Mouse (Mus musculus) adipocyte (in vitro differentiated cells): ENCODE results near the gene Dync2h1.

Experiments used
- DNase-seq: peaks from one replicate; pipeline ENCODE4 v3.0.0-alpha.2; 2016; ENCODE audit warnings: low spot score

Dync2h1 gene

DNA sequence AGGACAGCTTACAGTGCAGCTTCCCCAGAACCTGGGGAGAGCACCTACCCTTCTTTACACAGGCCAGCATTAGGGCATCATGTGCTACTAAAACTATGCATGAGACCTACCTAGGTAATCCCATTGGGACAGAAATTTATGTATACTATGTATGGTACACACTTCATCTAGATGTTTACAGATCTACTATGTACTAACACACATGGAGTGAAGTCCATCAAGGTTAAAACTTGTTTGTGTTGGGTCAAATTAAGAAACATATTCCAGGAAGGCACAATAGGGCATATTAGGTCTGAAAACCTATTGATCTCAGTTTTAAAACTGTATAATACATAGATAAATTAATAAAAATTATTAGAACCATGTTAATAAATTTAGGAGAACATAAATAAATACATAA is 168.6 kb downstream of the Dync2h1 start:
- no peak for DNase-seq

DNA sequence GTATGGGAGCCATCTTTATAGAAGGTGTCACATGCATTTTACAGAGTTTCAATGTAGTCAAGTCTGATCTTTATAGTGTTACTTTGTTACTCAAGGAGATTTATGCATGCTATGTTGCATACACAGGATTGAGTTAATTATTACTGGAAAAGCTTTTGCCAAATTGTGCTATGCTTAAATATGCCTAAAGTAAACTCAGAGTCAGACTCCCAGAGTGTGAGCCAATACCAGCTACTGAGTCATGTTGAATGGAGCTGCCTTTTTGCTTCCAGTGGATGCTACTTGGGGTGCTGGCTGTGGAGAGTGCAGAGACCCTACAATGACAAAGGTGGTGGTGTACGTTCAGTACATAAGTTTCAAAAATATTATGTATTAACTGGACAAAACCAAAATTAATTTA is 169.5 kb downstream of the Dync2h1 start:
- DNase-seq: no peak

- DNase-seq: no peak
These were observed 174.5 kb downstream of the Dync2h1 start for GRCm38 (mm10) chr9:7009785-7010184.

DNA sequence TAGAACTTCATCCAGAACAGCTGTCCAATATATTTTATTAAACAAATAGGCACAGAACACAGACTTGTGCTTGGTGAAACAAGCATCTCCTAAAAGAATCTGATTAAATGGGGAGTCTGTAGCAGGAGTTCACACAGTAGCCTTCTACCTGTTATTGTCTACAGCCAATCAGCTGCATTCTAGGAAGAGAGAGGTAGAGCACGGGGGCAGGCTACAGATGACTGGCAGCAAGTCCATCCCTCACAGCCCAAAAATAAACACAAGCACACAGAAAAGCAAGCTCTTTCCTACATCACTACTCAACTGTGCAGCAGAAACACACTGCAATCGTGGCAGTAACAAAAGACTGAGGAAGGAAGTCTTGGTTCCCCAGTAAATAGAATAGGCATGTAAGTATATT is 189.4 kb downstream of the Dync2h1 start:
- DNase-seq: no peak

DNA sequence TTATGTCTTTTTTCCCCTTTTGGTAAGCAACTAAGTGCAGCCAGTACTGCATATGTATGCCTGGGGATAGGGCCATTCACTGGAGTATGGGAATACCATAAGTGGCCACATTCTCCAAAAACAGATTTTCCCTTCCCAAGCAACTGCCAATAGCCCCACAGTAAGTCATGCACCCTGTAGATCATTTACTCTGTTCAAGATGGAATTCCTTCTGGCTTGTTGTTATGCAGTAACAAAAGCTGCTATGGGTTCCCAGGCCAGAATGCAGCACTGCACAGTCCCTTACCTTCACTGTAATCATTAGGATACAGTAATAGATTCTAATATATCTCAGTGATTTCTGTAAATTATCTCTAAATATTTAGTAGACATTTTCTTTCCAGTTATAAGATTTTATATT is 190.0 kb downstream of the Dync2h1 start:
- DNase-seq: no peak

GRCm38 (mm10) chr9:6988893-6989685 is 195.2 kb downstream of the Dync2h1 start:
- DNase-seq: no peak

DNA sequence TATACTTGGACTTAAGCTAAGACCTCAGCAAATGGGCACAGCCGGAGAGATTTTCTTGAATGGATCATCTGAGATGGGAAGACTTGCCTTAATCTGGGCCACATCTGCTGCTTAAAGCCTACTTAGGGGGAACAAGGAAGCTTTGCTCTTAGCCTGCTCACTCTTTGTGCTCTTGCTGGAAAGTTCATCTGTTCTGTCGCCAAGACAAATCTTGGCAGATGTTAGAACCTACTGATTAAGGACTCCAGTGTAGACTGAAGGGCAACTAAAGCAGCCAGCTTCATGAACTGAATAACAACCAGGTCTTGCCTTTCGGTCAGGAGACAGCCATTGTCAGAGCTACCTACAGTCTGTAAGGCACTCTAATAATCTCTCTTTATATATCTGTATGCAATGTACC is 198.1 kb downstream of the Dync2h1 start:
- peak; percentile 3 for DNase-seq

DNA sequence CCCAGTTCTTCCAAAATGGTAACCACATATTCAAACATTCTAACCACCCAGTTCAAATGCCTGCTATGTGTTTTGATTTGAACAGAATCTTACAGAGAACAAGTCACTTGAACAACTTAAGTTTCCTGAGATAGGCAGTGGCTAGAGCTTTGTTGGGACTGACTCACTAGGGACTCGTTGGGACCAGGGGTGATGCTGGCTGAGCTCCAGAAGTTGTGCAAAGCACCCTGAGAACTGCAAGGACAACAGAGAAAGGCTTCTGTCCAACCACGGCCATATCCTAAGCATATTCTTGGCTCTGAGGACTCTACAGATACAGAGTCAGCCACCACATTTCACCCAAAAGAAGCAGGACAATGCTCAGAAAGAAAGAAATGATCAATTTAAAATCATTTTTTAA is 215.1 kb downstream of the Dync2h1 start:
- peak; percentile 17 for DNase-seq

DNA sequence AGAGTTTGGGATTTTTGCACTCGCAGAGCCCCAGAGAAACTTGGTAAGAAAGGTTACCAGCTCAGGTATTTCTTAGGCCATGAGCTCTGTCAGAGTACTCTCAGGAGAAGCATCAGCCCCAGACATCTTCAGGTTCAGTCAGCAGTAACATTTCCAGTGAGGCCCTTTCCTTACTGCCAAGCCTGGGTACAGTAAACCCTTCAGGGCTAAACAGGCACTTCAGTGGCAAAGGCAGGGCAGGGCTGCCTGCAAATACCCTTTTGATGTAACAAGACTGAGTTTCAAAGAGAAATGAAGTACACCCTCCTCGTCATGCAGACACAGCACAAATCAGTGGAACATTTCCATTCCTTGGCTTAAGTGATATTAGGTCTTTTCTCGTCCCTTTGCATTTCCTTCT is 219.2 kb downstream of the Dync2h1 start:
- no peak for DNase-seq

DNA sequence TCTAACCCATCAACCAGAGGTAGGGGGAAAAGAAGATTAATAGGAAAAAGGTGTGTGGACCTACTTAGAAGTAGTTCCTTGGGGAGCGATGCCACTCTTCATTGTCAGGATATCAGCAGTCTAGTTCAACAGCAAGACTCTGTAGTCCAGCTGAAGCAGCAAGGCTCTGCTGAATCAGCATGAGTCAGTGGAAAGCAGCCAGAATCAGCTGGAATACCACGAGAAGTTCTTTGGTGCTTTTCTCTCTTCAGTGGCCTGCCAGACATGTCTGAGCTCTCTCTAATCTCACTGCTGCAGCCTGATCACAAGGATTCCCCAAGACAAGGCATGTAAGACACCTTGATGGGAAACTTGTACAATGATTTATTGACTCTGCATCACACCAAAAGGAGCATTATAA is 225.9 kb downstream of the Dync2h1 start:
- peak; percentile 2 for DNase-seq

- no peak for DNase-seq
These were observed 256.7 kb downstream of the Dync2h1 start for GRCm38 (mm10) chr9:6927399-6928035.

GRCm38 (mm10) chr9:6913471-6913870 is 270.8 kb downstream of the Dync2h1 start:
- no peak for DNase-seq

- DNase-seq: peak; percentile 28
These were observed 273.7 kb downstream of the Dync2h1 start for GRCm38 (mm10) chr9:6910537-6910936.

DNA sequence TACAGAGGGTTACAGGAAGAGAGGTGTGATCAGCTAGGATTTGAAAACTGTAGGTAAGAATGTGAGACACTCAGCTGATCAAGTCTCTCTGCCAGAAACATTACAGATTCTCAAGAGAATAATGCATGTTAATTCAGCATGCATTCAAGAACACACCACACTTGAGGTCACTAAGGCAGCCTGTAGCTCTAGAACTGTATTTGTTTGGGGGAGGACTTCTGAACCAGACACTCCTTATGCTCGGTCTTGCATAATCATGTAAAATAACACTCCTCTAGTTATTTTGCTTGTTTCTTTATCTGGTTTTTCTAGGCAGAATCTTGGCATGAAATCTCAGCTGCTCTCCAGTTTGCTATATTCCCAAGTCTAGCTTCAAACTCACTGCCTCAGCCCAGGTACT is 282.6 kb downstream of the Dync2h1 start:
- peak; percentile 3 for DNase-seq

DNA sequence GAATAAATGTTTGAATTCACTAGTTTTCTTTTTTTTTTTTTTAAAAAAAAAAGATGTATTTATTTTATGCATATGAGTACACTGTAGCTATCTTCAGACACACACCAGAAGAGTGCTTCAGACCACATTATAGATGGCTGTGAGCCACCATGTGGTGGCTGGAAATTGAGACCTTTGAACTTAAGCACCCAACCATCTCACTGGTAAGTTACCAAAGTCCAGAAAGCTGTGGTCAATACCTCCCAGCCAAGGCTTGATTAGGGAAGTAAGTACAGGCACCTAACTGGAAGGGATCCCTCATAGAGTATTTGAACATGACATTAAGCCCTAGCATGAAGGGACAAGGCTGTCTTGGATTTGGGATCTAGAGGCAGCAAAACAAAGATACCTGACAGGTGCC is 292.9 kb downstream of the Dync2h1 start:
- no peak for DNase-seq

GRCm38 (mm10) chr9:6881187-6881984 is 302.9 kb downstream of the Dync2h1 start:
- no peak for DNase-seq
